Mouse (Mus musculus): ENCODE measurements around the gene Inpp5k. TPM values are rescaled to one million over a fixed set of nuclear protein-coding genes. Genes with fewer than 3 reads are reported as not detected.

Gene Inpp5k
- polyA plus RNA-seq, 1 experiment from 2014 or later, result 20.6 TPM

DNA sequence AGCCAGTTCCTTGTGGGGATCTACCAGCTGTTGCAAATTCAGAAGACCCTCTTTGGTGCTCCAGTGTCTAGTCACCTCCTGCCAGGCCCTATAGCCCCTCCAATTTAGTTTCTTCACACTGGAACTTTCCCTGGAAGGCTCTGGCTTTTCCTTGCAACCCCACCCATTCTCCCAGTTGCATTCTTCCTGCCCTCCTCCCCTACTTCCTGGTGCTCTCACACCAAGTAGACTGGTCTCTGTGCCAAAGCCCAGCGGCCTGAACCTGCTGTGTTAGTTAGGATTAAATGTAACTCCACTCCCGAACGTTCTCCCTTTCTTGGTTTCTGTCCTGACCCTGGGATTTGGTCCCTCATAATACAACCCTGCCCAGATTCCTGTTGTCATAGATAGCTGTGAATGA, 4.0 kb downstream of the Inpp5k start:
- no peak for TF ChIP-seq CTCF (IDR thresholded peaks at IDR 0.05; ENCODE audit: low read depth)
- Histone ChIP-seq H3K27ac (ENCODE audit: low read depth, low read length) (no peak overlapping the region), H3K4me2 (replicated peaks; ENCODE audit: low read depth) (no peak overlapping the region), H3K4me3 (ENCODE audit: low read depth, low read length) (no peak overlapping the region), H3K27me3 (replicated peaks; ENCODE audit: control insufficient read depth, insufficient read depth, low read length) (no peaks in the 10 kb centered on the region), H3K9me3 (ENCODE audit: control insufficient read depth) (no peaks in the 10 kb centered on the region), H3K9ac (ENCODE audit: low read depth, low read length) (no peak overlapping the region), H3K36me3 (ENCODE audit: control insufficient read depth, insufficient read depth) (peaks cover 28% of the 10 kb centered on the region; the same call in 1 of the 2 replicates), H3K4me1 (replicated peaks; ENCODE audit: control insufficient read depth, insufficient read depth, low read length) (no peaks in the 10 kb centered on the region)
- ATAC-seq, result no peak
- 78% methylated on average over 3 of the region's 3 CpGs for WGBS

DNA sequence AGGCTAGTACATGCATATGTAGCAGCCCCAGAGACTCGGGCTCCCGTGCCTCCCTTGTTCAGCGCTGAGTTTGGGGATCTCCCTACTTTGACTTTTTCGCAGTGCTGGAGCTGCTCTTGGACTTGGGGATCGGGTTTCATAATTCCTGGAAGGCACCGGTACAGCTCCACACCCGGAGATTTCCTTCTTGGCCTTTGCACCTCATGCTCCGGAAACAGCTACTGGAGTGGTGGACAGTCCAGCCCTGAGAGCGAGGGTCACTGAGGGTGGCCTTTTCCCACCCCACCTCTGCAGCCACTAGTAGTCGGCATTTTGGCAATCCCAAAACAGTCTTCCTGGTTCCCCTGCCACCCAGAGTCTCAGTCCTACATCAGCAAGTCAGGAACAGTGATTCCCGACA, 4.5 kb downstream of the Inpp5k start:
- Histone ChIP-seq H3K27me3 (replicated peaks; ENCODE audit: control insufficient read depth, insufficient read depth, low read length) (no peaks in the 10 kb centered on the region), H3K9me3 (ENCODE audit: control insufficient read depth) (no peaks in the 10 kb centered on the region), H3K36me3 (ENCODE audit: control insufficient read depth, insufficient read depth) (peaks cover 32% of the 10 kb centered on the region; the same call in 1 of the 2 replicates), H3K4me2 (replicated peaks; ENCODE audit: low read depth) (no peak overlapping the region), H3K4me1 (replicated peaks; ENCODE audit: control insufficient read depth, insufficient read depth, low read length) (no peaks in the 10 kb centered on the region), H3K27ac (ENCODE audit: low read depth, low read length) (no peak overlapping the region), H3K9ac (ENCODE audit: low read depth, low read length) (no peak overlapping the region), H3K4me3 (ENCODE audit: low read depth, low read length) (no peak overlapping the region)
- WGBS, result 52% methylated on average over 11 of the region's 11 CpGs
- no peak for TF ChIP-seq CTCF (IDR thresholded peaks at IDR 0.05; ENCODE audit: low read depth)
- no peak for ATAC-seq

DNA sequence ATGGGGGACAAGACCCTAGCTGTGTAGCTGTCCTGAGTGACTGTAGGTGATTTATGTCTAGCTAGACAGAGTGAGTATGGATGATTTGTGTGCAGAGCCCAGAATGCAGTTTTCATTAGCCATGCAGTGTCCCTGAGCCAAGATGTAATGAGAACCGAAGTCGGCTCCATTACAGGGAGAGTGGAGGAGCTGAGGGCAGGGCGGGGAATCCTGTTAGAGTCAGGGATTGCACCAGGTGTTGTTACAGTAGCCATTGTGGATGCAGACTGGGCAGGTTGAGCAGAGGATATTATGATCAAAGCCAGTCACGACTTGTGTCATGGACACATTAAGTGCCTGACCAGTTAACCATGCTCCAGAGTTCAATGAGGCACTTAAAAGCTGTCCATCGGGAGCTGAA, 12.5 kb downstream of the Inpp5k start:
- no peak overlapping the region for H3K4me2 ChIP-seq (replicated peaks; ENCODE audit: low read depth)
- no peaks in the 10 kb centered on the region for H3K9me3 ChIP-seq (ENCODE audit: control insufficient read depth)
- no peak overlapping the region for H3K9ac ChIP-seq (ENCODE audit: low read depth, low read length)
- no peak for TF ChIP-seq CTCF (IDR thresholded peaks at IDR 0.05; ENCODE audit: low read depth)
- WGBS, result 85% methylated on average over 5 of the region's 5 CpGs
- no peaks in the 10 kb centered on the region for H3K4me1 ChIP-seq (replicated peaks; ENCODE audit: control insufficient read depth, insufficient read depth, low read length)
- H3K36me3 ChIP-seq (ENCODE audit: control insufficient read depth, insufficient read depth), result peaks cover 34% of the 10 kb centered on the region; the same call in 1 of the 2 replicates
- H3K27ac ChIP-seq (ENCODE audit: low read depth, low read length), result no peak overlapping the region
- H3K4me3 ChIP-seq (ENCODE audit: low read depth, low read length), result no peak overlapping the region
- no peaks in the 10 kb centered on the region for H3K27me3 ChIP-seq (replicated peaks; ENCODE audit: control insufficient read depth, insufficient read depth, low read length)
- no peak for ATAC-seq

DNA sequence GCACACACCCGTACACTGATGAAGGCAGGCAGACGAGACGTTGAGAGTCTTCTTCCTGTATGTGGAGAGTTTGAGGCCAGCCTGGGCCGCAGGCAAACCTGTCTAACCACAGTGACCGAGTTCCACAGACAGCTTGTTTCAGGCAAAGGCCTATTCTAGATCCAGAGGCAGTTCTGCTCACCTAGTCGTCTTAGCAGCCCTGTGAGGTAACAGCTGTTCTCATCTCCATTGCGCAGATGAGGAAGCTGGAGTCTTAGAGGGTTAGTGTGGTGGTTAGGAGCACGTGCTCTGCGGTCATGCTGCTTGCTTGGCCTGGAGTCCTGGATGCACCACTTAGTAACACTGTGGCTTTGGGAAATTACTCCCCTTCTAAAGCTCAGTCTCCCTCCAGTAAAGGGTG, 13.9 kb downstream of the Inpp5k start:
- Histone ChIP-seq H3K9ac (ENCODE audit: low read depth, low read length) (no peak overlapping the region), H3K36me3 (ENCODE audit: control insufficient read depth, insufficient read depth) (peaks cover 30% of the 10 kb centered on the region; the same call in 1 of the 2 replicates), H3K27ac (ENCODE audit: low read depth, low read length) (no peak overlapping the region), H3K9me3 (ENCODE audit: control insufficient read depth) (no peaks in the 10 kb centered on the region), H3K27me3 (replicated peaks; ENCODE audit: control insufficient read depth, insufficient read depth, low read length) (no peaks in the 10 kb centered on the region), H3K4me2 (replicated peaks; ENCODE audit: low read depth) (no peak overlapping the region), H3K4me1 (replicated peaks; ENCODE audit: control insufficient read depth, insufficient read depth, low read length) (no peaks in the 10 kb centered on the region), H3K4me3 (ENCODE audit: low read depth, low read length) (no peak overlapping the region)
- 69% methylated on average over 9 of the region's 9 CpGs for WGBS
- no peak for TF ChIP-seq CTCF (IDR thresholded peaks at IDR 0.05; ENCODE audit: low read depth)
- no peak for ATAC-seq

DNA sequence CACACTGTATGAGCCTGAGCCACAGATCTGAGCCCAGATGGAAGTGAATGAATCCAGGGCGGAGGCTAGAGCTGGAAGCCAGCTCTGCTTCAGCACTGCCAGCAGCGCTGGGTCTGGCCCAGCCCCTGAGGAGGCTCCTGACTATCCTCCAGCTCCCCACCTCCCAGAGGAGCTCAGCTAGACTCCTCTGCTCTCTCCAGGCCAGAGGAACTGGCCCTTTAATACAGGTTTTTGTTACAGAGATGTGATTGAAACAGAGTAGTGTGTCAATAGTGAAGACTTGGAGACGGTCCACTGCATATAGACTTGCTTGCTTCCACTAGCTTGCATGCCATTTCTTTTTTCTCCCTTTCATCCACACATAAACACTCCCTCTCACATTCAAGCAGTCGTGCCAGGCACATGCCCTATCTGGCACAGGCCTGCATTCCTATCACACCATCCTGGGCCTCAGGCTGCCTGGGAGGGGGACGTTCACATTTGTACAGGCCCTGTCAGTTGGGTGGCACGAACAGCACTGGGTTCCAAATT, 17.0 kb downstream of the Inpp5k start:
- Histone ChIP-seq H3K27me3 (replicated peaks; ENCODE audit: control insufficient read depth, insufficient read depth, low read length) (no peaks in the 10 kb centered on the region), H3K9ac (ENCODE audit: low read depth, low read length) (no peak overlapping the region), H3K4me2 (replicated peaks; ENCODE audit: low read depth) (no peak overlapping the region), H3K27ac (ENCODE audit: low read depth, low read length) (no peak overlapping the region), H3K4me3 (ENCODE audit: low read depth, low read length) (no peak overlapping the region), H3K9me3 (ENCODE audit: control insufficient read depth) (no peaks in the 10 kb centered on the region), H3K4me1 (replicated peaks; ENCODE audit: control insufficient read depth, insufficient read depth, low read length) (peaks cover 4% of the 10 kb centered on the region; the same call in 1 of the 2 replicates), H3K36me3 (ENCODE audit: control insufficient read depth, insufficient read depth) (peaks cover 26% of the 10 kb centered on the region; the same call in 1 of the 2 replicates)
- 58% methylated on average over 6 of the region's 6 CpGs for WGBS
- TF ChIP-seq CTCF (IDR thresholded peaks at IDR 0.05; ENCODE audit: low read depth), result no peak
- ATAC-seq, result no peak

DNA sequence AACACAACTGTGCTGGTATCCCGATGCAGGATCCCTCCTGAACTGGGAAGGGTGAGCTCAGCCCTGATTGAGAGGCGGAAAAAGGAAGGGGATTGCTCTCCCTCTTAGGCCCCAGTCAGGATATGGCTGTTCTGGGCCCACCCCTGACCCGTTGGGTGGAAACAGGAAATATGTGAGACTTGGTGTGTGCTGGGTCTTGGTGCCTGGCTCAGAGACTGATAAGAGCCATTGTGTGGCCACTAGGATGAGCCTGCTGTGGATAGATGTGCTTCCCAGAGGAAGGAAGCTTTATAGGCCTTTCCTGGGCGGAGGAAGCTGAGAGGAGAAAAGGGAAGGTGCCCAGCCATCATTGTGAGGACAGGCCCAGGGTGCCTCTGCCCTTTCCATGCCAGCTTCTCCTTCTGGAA, 18.4 kb downstream of the Inpp5k start:
- Histone ChIP-seq H3K4me1 (replicated peaks; ENCODE audit: control insufficient read depth, insufficient read depth, low read length) (peaks cover 4% of the 10 kb centered on the region), H3K27ac (ENCODE audit: low read depth, low read length) (peak overlapping the region; percentile 41), H3K27me3 (replicated peaks; ENCODE audit: control insufficient read depth, insufficient read depth, low read length) (no peaks in the 10 kb centered on the region), H3K4me2 (replicated peaks; ENCODE audit: low read depth) (no peak overlapping the region), H3K36me3 (ENCODE audit: control insufficient read depth, insufficient read depth) (peaks cover 20% of the 10 kb centered on the region; the same call in 1 of the 2 replicates), H3K4me3 (ENCODE audit: low read depth, low read length) (no peak overlapping the region), H3K9ac (ENCODE audit: low read depth, low read length) (no peak overlapping the region), H3K9me3 (ENCODE audit: control insufficient read depth) (no peaks in the 10 kb centered on the region)
- no peak for TF ChIP-seq CTCF (IDR thresholded peaks at IDR 0.05; ENCODE audit: low read depth)
- 57% methylated on average over 4 of the region's 4 CpGs for WGBS
- no peak for ATAC-seq

Measured in intestine, postnatal 0 days (tissue).